Mouse (Mus musculus) thymus, postnatal 4 days (tissue): Measurements from ENCODE around the gene Tle2.

Experiments used
- DNase-seq: peaks from one replicate; pipeline ENCODE4 v3.0.0; 2021

The Tle2 gene

GRCm38 (mm10) chr10:81605666-81605973, 31.3 kb downstream of the Tle2 start:
- DNase-seq, result no peak

GRCm38 (mm10) chr10:81605974-81606751, 31.8 kb downstream of the Tle2 start, which contains the start of gene BC025920:
BC025920 (plus strand) TSS chr10:81606270.
- peak; percentile 81 for DNase-seq

- no peak for DNase-seq
Measured at GRCm38 (mm10) chr10:81608308-81608707, 33.9 kb downstream of the Tle2 start.

GRCm38 (mm10) chr10:81612779-81613178, 38.4 kb downstream of the Tle2 start:
- no peak for DNase-seq

- DNase-seq, result no peak
Measured at GRCm38 (mm10) chr10:81615486-81615885, 41.1 kb downstream of the Tle2 start.

GRCm38 (mm10) chr10:81619976-81620375, 45.6 kb downstream of the Tle2 start:
- no peak for DNase-seq

- DNase-seq, result no peak
Measured at GRCm38 (mm10) chr10:81620786-81621185, 46.4 kb downstream of the Tle2 start.

GRCm38 (mm10) chr10:81623441-81623840, 49.1 kb downstream of the Tle2 start:
- no peak for DNase-seq

GRCm38 (mm10) chr10:81626101-81626993, 52.0 kb downstream of the Tle2 start:
- peak; percentile 32 for DNase-seq

- peak; percentile 93 for DNase-seq
Measured at GRCm38 (mm10) chr10:81626994-81627835, 52.9 kb downstream of the Tle2 start, which contains the start of gene Sirt6. Sirt6 (minus strand) TSS chr10:81627797.

GRCm38 (mm10) chr10:81627836-81628220, 53.5 kb downstream of the Tle2 start:
- DNase-seq, result no peak

- peak; percentile 33 for DNase-seq
Measured at GRCm38 (mm10) chr10:81628390-81628789, 54.0 kb downstream of the Tle2 start, which contains the start of gene Ankrd24. Ankrd24 (plus strand) TSS chr10:81628540.

- DNase-seq, result peak; percentile 96
Measured at GRCm38 (mm10) chr10:81633253-81634099, 59.1 kb downstream of the Tle2 start.

- DNase-seq, result peak; percentile 14
Measured at GRCm38 (mm10) chr10:81636338-81636737, 62.0 kb downstream of the Tle2 start.

- DNase-seq, result peak; percentile 6
Measured at GRCm38 (mm10) chr10:81638101-81638500, 63.7 kb downstream of the Tle2 start.
